Mouse (Mus musculus) gastrocnemius, postnatal 25 days (tissue): Measurements from ENCODE around the gene Tomm22. TPM values are rescaled to one million over a fixed set of nuclear protein-coding genes. Genes with fewer than 3 reads are reported as not detected.
"Not testable (repeated sequence)": the region's sequence is repeated elsewhere in the genome, so short reads cannot be mapped to it uniquely, and the experiment has no call there.

Source experiments
- DNase-seq: peaks from one replicate; pipeline ENCODE4 v3.0.0; 2022
- long read RNA-seq, 2 experiments: library from polyadenylated mRNA; stranded (forward); transcript quantifications; one replicate each; pipeline ENCODE4 v2.0.0; 2021
- total RNA-seq, 2 experiments: library from RNA; stranded (reverse); gene quantifications; 1 replicate in 1 of 2; 2 replicates in 1 of 2; pipeline ENCODE4 v1.2.3; 2021

Tomm22 gene
- 10 to 100 TPM; 67.1 to 72.6 TPM for total RNA-seq
- long read RNA-seq, experiment 1, transcript Tomm22-201 (4 exons, 1,569 nt): major isoform, 95 of 101 reads
- long read RNA-seq, experiment 1, partial matches to known transcripts: 4 of 101 reads
- long read RNA-seq, experiment 1, other reads (novel, unspliced or antisense): 1 of 101 reads
- long read RNA-seq, experiment 2, transcript Tomm22-201 (4 exons, 1,569 nt): major isoform, 76 of 80 reads
- long read RNA-seq, experiment 2, partial matches to known transcripts: 2 of 80 reads
- long read RNA-seq, experiment 2, other reads (novel, unspliced or antisense): 2 of 80 reads

GRCm38 (mm10) chr15:79670249-79670971, at the start of gene Tomm22:
Gene Tomm22, plus strand, starts transcription at chr15:79670861.
- DNase-seq: peak; percentile 90

- DNase-seq: no peak
These were observed 40.2 kb upstream of the Tomm22 start for GRCm38 (mm10) chr15:79630471-79630870.

GRCm38 (mm10) chr15:79641135-79641817, 29.4 kb upstream of the Tomm22 start:
- DNase-seq: no peak

- no peak for DNase-seq
These were observed 25.2 kb upstream of the Tomm22 start for GRCm38 (mm10) chr15:79645483-79645882.

GRCm38 (mm10) chr15:79648130-79648529, 22.5 kb upstream of the Tomm22 start:
- DNase-seq: no peak

GRCm38 (mm10) chr15:79650569-79650968, 20.1 kb upstream of the Tomm22 start:
- no peak for DNase-seq

- DNase-seq: no peak
These were observed 19.2 kb upstream of the Tomm22 start for GRCm38 (mm10) chr15:79651481-79651880.

- no peak for DNase-seq
These were observed 14.2 kb upstream of the Tomm22 start for GRCm38 (mm10) chr15:79656451-79656850.

- DNase-seq: peak; percentile 61
These were observed 12.7 kb upstream of the Tomm22 start for GRCm38 (mm10) chr15:79657837-79658530.

- peak; percentile 91 for DNase-seq
These were observed 11.9 kb upstream of the Tomm22 start, which contains the start of the genes Fam227a and Cby1 for GRCm38 (mm10) chr15:79658531-79659375. Gene Fam227a, minus strand, starts transcription at chr15:79658956. Gene Cby1, plus strand, starts transcription at chr15:79659199.

GRCm38 (mm10) chr15:79661852-79662251, 8.8 kb upstream of the Tomm22 start:
- no peak for DNase-seq

GRCm38 (mm10) chr15:79664666-79665065, 6.0 kb upstream of the Tomm22 start:
- DNase-seq: no peak

- DNase-seq: no peak
These were observed 1.5 kb upstream of the Tomm22 start for GRCm38 (mm10) chr15:79669195-79669594.

- no peak for DNase-seq
These were observed 275 bp downstream of the Tomm22 start for GRCm38 (mm10) chr15:79670972-79671299.

- not testable (repeated sequence) for DNase-seq
These were observed 1.2 kb downstream of the Tomm22 start for GRCm38 (mm10) chr15:79671828-79672348.

- no peak for DNase-seq
These were observed 7.3 kb downstream of the Tomm22 start for GRCm38 (mm10) chr15:79677936-79678335.

GRCm38 (mm10) chr15:79681973-79682372, 11.3 kb downstream of the Tomm22 start:
- no peak for DNase-seq

GRCm38 (mm10) chr15:79683146-79683545, 12.5 kb downstream of the Tomm22 start:
- DNase-seq: no peak

- no peak for DNase-seq
These were observed 13.2 kb downstream of the Tomm22 start for GRCm38 (mm10) chr15:79683707-79684465.

GRCm38 (mm10) chr15:79684616-79685015, 14.0 kb downstream of the Tomm22 start:
- no peak for DNase-seq
